Mouse (Mus musculus): Measurements from ENCODE around the gene Cpne7.

DNA sequence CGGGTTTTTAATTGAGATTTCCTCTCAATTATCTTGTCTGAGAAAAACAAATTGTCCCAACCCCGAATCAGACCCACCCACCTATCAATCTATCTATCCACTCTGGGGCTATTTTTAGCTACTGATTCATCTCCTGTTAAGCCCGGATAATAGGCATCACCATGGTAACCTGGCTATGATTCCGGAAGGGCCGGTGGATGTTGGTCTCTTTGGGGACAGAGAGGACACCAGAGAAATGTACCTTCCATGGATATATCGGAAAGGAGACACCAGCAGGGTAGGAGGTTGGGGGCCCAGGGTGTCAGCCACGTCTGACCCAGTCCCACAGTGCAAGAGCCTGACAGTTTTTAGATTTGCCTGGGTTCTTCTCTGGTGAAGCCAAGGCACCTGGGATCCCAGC is 18.2 kb downstream of the Cpne7 start:
- TF ChIP-seq CTCF (IDR thresholded peaks at IDR 0.05; ENCODE audit: control insufficient read depth, insufficient read depth, low read length): no peak
- no peak for TF ChIP-seq POLR2A (IDR thresholded peaks at IDR 0.05; ENCODE audit: borderline replicate concordance, control insufficient read depth, low read depth, low read length)
